Mouse (Mus musculus) spleen, postnatal 4 days (tissue): ENCODE measurements around the gene Plekhj1.

Source experiments
- DNase-seq, 2 experiments: peaks; one replicate each; pipeline ENCODE4 v3.0.0; 2022; ENCODE audit warnings: low spot score in 2 of 2

Plekhj1 gene

DNA sequence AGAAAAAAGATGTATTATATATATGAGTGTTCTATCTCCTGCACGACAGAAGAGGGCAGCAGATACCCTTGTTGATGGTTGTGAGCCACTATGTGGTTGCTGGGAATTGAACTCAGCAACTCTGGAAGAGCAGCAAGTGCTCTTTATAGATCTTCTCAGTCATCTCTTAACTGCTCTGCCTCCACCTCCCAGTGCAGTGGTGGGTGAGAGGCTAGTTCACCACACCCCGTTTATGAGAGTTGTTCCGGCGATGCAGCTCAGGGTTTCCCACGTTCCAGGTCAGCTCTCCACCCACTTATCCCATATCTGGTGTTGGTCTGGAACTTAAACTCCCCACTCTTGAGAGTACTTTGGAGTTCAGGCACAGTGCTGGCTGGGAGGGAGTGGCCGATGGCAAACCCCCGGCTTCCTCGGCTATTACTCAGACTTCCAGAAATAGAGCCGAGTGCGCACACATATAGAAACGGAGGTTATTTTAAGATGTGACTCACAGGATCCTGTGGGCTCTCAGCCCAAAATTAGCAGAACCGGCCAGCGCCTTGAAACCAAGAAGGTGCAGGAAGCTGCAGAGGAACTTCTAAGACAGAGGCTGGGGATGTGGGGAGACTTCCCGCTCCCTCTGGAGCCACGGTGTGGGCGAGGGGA is 47.1 kb downstream of the Plekhj1 start:
- peak in 1 of 2 experiments; percentile 20 for DNase-seq

DNA sequence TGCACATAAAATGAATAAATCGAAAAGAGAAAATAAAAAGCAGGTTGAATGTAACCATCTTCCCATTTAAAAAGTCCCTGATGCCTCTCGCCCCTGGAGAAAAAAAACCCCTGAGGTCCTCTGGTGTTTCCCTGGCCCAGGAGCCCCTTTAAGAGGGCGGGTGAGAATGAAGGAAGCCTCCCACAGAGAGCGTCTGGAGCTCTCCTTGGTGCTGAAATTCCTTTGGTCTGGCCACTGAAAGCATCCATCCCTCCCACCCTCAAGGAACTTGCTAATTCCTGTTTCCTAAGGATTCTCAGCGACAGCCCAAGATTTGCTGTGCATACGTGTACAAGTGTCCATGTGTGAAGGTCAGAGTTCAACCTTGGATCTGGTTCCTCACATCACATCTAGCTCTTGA is 49.8 kb downstream of the Plekhj1 start:
- peak; percentile 52 to 81 for DNase-seq

DNA sequence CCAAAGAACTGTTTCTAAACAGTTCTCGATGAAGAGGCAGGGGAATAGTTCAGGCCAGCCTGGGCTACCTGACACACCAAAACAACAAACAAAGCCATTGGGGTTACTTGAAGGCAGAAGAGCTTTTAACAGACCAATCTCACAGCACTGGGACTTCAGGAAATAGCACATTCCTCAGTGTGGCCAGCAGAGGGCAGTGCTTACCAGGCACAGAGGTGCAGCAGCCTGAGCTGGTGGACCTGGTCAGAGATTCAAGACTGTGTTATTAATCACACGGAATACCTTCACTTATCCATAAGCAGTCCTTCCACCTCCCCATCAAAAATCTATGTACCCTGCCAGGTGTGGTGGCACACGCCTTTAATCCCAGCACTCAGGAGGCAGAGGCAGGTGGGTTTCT is 51.0 kb downstream of the Plekhj1 start:
- peak; percentile 76 to 92 for DNase-seq
